Mouse (Mus musculus) heart, postnatal 0 days (tissue): ENCODE data around the gene Dennd6a.

ENCODE experiments used
- CTCF ChIP-seq: IDR thresholded peaks from 2 replicates; pipeline ENCODE4 v1.5.1; 2016; ENCODE audit warnings: antibody characterized with exemption, control low read depth, low read depth
- EP300 ChIP-seq: IDR thresholded peaks from 2 replicates; pipeline ENCODE4 v1.6.1; 2016; ENCODE audit warnings: antibody characterized with exemption, low read depth

DNA sequence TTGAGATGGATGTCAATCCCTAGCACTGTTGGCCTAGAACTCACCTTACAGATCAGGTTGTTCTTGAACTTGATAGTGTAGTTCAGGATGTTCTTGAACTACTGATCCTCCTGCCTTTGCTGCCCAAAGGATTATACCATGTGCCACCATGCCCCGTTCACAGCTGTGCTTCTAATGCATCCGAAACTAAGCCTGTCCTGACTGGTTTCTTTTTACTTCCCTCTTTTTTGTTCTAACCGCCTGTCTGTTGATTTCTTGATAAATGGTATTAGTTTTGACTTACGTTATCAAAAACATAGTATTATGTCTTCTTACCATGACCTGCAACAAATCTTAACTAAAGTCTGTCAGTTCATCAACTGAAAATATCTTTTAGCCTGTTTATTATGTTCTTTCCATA lies 37.0 kb downstream of the Dennd6a start:
- no peak for TF ChIP-seq CTCF
- no peak for TF ChIP-seq EP300
